Mouse (Mus musculus) bone marrow macrophage, adult 2 months (primary cell): ENCODE data around the gene Olfr571. TPM values are rescaled to one million over a fixed set of nuclear protein-coding genes. Genes with fewer than 3 reads are reported as not detected.

Experiments used
- H3K27ac ChIP-seq: 2 replicates; pipeline ENCODE4 v1.5.1; 2012; ENCODE audit warnings: low read depth, low read length; ENCODE audit not compliant: insufficient read depth
- H3K4me1 ChIP-seq: 2 replicates; pipeline ENCODE4 v1.6.1; 2012; ENCODE audit warnings: low read length; ENCODE audit not compliant: control insufficient read depth, insufficient read depth
- H3K4me3 ChIP-seq: 2 replicates; pipeline ENCODE4 v1.5.1; 2012; ENCODE audit warnings: mild to moderate bottlenecking, low read length, moderate library complexity; ENCODE audit not compliant: insufficient read depth
- CTCF ChIP-seq: IDR thresholded peaks from 2 replicates; pipeline ENCODE4 v1.5.1; 2012; ENCODE audit warnings: low read depth, mild to moderate bottlenecking, low read length, moderate library complexity
- POLR2A ChIP-seq: IDR thresholded peaks from 2 replicates; pipeline ENCODE4 v1.6.1; 2012; ENCODE audit warnings: mild to moderate bottlenecking, low read depth, low read length, borderline replicate concordance
- polyA plus RNA-seq: library from polyadenylated mRNA; stranded (reverse); fragments of >200 nt; gene quantifications from 2 replicates; pipeline ENCODE4 v1.2.4, GENCODE M21; 2012; ENCODE audit not compliant: missing spikeins, insufficient read depth, insufficient read length

Olfr571 gene
- polyA plus RNA-seq, 1 experiment, result 0.11 TPM

DNA sequence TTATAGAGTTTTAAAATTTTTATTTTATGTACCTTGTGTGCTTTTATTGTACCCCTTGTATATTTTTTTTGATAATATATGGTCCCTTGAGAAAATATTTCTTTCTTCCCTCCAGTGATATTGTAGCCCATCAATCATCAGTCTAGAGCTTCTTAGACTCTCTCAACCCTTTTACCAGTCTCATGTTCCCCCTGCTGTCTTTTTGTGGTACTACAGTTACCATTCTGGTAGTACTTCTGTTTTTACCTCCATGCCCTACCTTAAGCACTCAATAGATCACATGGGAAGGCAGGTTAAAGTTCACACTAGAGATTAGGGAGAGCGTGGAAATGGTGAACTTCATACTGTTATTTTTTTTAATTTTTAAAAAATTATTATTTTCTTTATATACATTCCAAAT is 2.3 kb upstream of the Olfr571 start:
- Histone ChIP-seq H3K27ac (no peak overlapping the region), H3K4me1 (no peaks in the 10 kb centered on the region), H3K4me3 (no peak overlapping the region)
- TF ChIP-seq CTCF, result no peak
- no peak for TF ChIP-seq POLR2A

DNA sequence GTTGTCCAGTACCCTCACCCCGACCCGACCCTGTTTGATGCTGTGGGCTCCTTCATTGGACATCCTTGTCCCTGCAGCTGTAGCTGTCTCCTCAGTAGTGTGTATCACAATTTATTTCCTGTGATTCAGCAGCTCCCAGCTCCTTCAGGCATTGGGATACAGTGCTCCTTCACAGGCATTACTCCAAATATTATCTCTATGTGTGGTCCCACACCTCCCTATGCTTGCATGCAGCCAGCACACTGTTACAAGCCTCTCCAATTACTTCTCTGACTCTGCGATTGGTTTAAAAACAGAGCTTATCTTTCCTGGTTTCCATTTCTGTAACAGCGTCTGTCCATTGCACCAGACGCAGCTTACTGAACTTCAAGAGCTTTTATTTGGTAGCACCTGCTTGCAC is 931 bp downstream of the Olfr571 start:
- Histone ChIP-seq H3K27ac (no peak overlapping the region), H3K4me3 (no peak overlapping the region), H3K4me1 (no peaks in the 10 kb centered on the region)
- TF ChIP-seq POLR2A, result no peak
- no peak for TF ChIP-seq CTCF

DNA sequence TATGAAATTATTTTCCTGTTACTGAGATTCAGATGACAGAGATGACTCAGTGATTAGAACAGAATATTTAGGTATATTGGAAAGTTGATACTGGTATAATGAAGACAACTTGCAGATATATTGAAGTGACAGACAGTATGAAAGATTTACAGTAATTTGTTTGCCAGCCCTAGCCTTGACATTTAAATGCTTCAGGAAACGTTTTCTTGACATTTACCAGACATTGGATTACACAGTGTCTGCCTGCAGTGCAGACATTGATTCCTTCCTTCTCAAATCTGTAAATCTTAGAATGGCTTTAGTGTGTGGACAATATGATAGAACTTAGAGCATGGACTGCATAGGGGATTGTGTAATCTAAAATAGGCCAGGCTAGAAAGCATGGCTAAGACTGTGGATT is 2.1 kb downstream of the Olfr571 start:
- H3K4me1 ChIP-seq, result no peaks in the 10 kb centered on the region
- no peak overlapping the region for H3K4me3 ChIP-seq
- no peak for TF ChIP-seq POLR2A
- TF ChIP-seq CTCF, result no peak
- H3K27ac ChIP-seq, result no peak overlapping the region

DNA sequence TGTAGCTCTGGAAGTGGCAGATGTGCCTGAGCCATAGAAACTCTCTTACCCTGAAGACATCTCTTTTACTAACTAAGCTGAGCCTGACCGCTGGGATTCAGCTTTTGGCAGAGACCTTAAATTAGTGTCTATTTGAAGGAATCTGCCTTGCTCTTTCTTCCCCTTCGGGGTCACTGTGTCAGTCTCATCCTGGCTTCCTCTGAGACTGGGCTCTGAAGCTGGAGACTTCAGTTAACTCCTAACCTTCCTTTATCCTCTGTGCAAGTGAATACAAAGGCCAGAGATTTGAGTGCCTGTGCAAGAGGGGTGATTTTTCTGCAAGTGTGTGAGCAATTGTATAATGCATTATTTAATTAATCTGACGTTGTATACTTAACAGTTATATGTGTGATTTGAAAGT is 26.6 kb downstream of the Olfr571 start, which contains the start of gene Olfr569:
Gene Olfr569 (minus strand): TSS at position 101 of the 400 bp plus-strand sequence.
- Histone ChIP-seq H3K27ac (no peak within 1 kb of the TSS), H3K4me1 (no peaks in the 10 kb centered on the region), H3K4me3 (no peak within 1 kb of the TSS)
- TF ChIP-seq CTCF, result no peak
- no peak for TF ChIP-seq POLR2A

DNA sequence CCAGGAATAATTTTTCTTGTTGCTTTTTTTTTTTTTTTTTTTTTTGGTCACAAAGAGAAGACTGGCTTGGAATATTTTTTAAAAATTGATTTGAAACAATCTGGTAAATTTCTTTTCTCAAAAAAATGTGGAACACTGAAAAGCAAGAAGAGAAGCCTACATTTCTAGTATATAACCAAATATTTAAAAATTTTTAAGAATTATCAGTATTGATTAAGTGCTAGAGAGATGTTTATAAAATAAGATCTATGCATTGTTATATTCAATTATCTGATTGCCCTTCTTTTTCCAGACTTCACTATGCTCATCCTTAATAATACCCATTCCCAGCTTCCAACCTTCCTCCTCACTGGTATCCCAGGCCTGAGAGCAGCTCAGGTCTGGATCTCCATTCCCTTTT is 40.5 kb downstream of the Olfr571 start, which contains the start of gene Olfr568:
Gene Olfr568 (plus strand): TSS at position 301 of the 400 bp plus-strand sequence.
- Histone ChIP-seq H3K4me3 (no peak within 1 kb of the TSS), H3K4me1 (no peaks in the 10 kb centered on the region), H3K27ac (no peak within 1 kb of the TSS)
- TF ChIP-seq CTCF, result no peak
- TF ChIP-seq POLR2A, result no peak

DNA sequence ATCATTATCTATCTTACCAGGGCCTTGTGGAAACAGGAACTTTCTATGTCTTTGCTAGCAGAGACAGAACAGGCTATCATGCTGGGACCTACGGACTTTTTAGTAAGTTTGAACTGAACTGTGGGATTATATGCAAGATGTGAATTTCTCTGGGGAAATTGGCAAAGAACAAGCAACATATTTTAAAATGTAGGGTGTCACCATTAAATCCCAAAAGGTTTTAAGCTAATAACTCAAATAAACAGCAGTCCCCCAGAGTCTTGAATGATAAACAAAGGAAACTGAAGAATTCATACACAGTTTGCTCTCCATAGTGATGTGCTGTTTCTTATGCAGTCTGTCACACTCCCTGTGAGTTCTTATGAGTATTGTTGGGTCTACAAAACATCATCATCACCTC is 58.7 kb downstream of the Olfr571 start, which contains the start of gene Olfr566:
Gene Olfr566 (minus strand): TSS at position 101 of the 400 bp plus-strand sequence.
- Histone ChIP-seq H3K4me3 (no peak within 1 kb of the TSS), H3K27ac (no peak within 1 kb of the TSS), H3K4me1 (no peaks in the 10 kb centered on the region)
- TF ChIP-seq POLR2A, result no peak

DNA sequence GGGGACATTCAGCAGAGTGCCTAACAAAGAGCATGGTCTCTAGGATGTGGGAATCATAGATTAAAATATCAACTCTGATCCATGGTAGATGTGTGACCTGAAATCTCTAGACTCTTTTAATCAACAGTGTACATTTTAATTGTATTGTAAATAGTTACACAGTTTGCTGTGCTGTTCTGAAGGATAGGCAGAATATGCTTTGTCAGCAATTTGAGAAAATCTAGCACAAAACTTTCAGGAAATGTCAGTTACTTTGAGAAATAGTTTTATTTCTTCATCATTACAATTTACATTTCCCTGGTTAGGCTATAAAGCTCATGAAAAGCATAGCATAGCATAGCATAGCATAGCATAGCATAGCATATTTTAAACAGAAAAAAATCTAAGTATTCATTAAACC is 61.5 kb downstream of the Olfr571 start:
- no peaks in the 10 kb centered on the region for H3K4me1 ChIP-seq
- TF ChIP-seq POLR2A (no peak), CTCF (no peak)
- H3K4me3 ChIP-seq, result no peak overlapping the region
- H3K27ac ChIP-seq, result no peak overlapping the region

Other genes with a start within 250 kb of the Olfr571 start
- gene Trim68, start 230.2 kb downstream of the Olfr571 start, polyA plus RNA-seq, result 9.3 and 10.5 TPM in 2 replicates
- gene Olfr557, start 221.6 kb downstream of the Olfr571 start, polyA plus RNA-seq, result not detected in 2 replicates
- not detected in 2 replicates for gene Olfr558, start 215.3 kb downstream of the Olfr571 start, polyA plus RNA-seq
- not detected in 2 replicates for gene Olfr33, start 198.5 kb downstream of the Olfr571 start, polyA plus RNA-seq
- not detected in 2 replicates for gene Olfr559, start 190.0 kb downstream of the Olfr571 start, polyA plus RNA-seq
- gene Olfr560, start 158.2 kb downstream of the Olfr571 start, polyA plus RNA-seq, result not detected in 2 replicates
- gene Olfr78, start 158.1 kb downstream of the Olfr571 start, polyA plus RNA-seq, result not detected in 2 replicates
- gene Olfr561, start 146.3 kb downstream of the Olfr571 start, polyA plus RNA-seq, result not detected in 2 replicates
- not detected in 2 replicates for gene Olfr564, start 114.1 kb downstream of the Olfr571 start, polyA plus RNA-seq
- not detected in 2 replicates for gene Olfr566, start 58.8 kb downstream of the Olfr571 start, polyA plus RNA-seq
- gene Olfr568, start 40.4 kb downstream of the Olfr571 start, polyA plus RNA-seq, result not detected in 2 replicates
- not detected in 2 replicates for gene Olfr569, start 26.7 kb downstream of the Olfr571 start, polyA plus RNA-seq
- not detected in 2 replicates for gene Olfr570, start 23.0 kb downstream of the Olfr571 start, polyA plus RNA-seq
- gene Olfr572, start 6.9 kb upstream of the Olfr571 start, polyA plus RNA-seq, result not detected in 2 replicates
- not detected in 2 replicates for gene Olfr573-ps1, start 25.0 kb upstream of the Olfr571 start, polyA plus RNA-seq
- gene Olfr574, start 30.9 kb upstream of the Olfr571 start, polyA plus RNA-seq, result not detected in 2 replicates
- gene Olfr575, start 41.2 kb upstream of the Olfr571 start, polyA plus RNA-seq, result not detected in 2 replicates
- gene Olfr576, start 45.1 kb upstream of the Olfr571 start, polyA plus RNA-seq, result not detected in 2 replicates
- not detected in 2 replicates for gene Olfr577, start 58.4 kb upstream of the Olfr571 start, polyA plus RNA-seq
- not detected in 2 replicates for gene Olfr578, start 71.8 kb upstream of the Olfr571 start, polyA plus RNA-seq
- gene Olfr582, start 120.5 kb upstream of the Olfr571 start, polyA plus RNA-seq, result not detected in 2 replicates
- not detected in 2 replicates for gene Olfr583, start 133.8 kb upstream of the Olfr571 start, polyA plus RNA-seq
- not detected in 2 replicates for gene Olfr584, start 164.3 kb upstream of the Olfr571 start, polyA plus RNA-seq
- gene Olfr585, start 180.2 kb upstream of the Olfr571 start, polyA plus RNA-seq, result not detected in 2 replicates
- not detected in 2 replicates for gene Olfr586, start 208.1 kb upstream of the Olfr571 start, polyA plus RNA-seq
- not detected in 2 replicates for gene Olfr588-ps1, start 223.3 kb upstream of the Olfr571 start, polyA plus RNA-seq
- gene Olfr589, start 238.8 kb upstream of the Olfr571 start, polyA plus RNA-seq, result not detected in 2 replicates